Mouse (Mus musculus): ENCODE data around the gene Cit. TPM values are rescaled to one million over a fixed set of nuclear protein-coding genes. Genes with fewer than 3 reads are reported as not detected.

The Cit gene
- total RNA-seq, 2 experiments from 2014 or later = 0.19 to 0.43 TPM

DNA sequence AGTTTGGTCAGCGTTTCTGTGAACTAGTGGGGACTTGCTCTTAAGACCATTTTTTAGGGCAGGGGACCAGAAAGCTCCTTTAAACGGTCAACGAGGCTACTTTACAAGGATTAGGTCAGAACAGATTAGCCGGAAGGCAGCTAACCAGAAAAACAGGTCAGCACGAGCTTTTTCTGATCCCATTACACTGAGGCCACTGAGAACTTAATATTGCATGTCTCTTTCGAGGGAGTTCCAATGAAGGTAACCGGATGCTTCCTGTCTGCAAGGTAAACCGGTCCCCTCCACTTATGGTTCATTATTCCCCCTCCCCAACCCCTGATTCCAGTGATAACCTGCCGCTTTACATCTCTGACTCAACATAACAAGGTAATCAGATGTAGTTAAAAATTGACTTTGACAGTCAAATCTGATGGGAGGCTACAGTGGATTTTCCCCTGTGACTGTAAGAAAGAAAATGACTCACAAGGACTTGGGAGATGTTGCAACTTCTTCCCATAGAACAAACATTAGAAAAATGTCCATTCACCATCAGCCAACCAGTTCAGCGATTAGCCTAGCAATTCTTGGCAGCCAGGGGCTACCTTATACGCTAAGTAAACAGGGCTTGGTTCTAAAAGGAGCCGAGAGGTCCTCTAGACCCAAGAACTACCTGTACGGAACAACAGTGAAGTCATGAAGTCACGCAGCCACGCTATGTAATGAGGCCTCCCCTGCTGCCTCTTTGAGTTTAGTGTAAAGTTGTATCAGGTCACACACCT lies 164.2 kb downstream of the Cit start:
- DNase-seq (ENCODE audit: low spot score) = no peak

DNA sequence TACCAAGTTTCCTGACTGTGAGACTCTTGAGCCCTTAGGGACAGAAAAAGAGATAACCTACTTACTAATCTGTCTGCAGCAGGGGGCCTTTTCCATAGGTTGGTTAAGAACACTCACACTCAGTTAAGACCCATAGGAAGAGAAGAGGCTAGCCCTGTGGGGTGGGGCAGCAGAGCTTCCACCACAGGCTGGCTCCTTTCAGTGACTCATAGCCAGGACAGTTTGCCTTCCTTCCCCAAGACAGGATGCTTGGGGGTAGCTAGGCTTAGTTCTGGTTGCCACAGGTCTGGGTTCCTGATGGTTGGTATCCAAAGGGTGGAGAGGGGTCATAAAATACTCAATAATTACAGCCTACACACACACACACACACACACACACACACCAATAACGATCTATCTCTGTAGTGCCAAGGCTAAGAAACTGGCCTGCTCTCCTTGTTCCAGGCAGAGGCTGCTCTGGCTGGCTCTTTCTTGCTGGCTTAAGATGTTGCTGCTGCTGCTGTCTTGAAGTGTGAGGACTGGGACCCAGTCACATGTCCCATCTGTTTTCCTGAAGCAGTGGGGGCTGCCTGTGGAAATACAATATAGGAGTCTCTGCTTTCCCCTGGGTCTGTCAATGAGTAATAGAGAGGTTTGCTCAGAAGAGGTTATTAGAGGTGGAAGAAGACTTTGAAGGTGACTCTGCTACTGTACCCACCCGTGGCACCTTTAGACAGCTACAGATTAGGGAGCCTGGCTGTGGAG lies 165.0 kb downstream of the Cit start:
- DNase-seq (ENCODE audit: low spot score) = no peak

DNA sequence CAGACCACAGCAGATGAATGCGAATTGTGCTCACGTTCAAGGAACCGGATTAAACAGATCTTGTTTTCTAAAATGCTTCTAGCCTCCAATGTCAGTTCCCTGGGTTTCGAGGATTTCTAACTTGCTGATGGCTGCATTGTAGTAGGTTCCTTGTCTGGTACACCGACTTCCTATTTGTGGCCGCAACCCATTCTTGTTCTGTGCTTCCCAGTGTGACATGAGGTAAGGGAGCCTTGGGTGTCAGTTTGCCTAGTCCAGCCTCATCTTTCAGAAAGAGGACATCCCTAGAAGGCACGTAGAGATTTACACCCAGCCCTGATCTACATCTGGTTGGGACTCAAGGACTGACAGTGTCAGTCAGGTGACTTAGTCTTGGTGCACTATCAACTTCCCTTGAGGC lies 166.6 kb downstream of the Cit start:
- DNase-seq (ENCODE audit: low spot score) = no peak

GRCm38 (mm10) chr5:116012503-116012902 lies 167.4 kb downstream of the Cit start:
- no peak for DNase-seq (ENCODE audit: low spot score)

GRCm38 (mm10) chr5:116013821-116014220 lies 168.7 kb downstream of the Cit start:
- no peak for DNase-seq (ENCODE audit: low spot score)

GRCm38 (mm10) chr5:116014237-116014636 lies 169.2 kb downstream of the Cit start:
- DNase-seq (ENCODE audit: low spot score) = no peak

- no peak for DNase-seq (ENCODE audit: low spot score)
Observed at GRCm38 (mm10) chr5:116016542-116016941, 171.5 kb downstream of the Cit start.

DNA sequence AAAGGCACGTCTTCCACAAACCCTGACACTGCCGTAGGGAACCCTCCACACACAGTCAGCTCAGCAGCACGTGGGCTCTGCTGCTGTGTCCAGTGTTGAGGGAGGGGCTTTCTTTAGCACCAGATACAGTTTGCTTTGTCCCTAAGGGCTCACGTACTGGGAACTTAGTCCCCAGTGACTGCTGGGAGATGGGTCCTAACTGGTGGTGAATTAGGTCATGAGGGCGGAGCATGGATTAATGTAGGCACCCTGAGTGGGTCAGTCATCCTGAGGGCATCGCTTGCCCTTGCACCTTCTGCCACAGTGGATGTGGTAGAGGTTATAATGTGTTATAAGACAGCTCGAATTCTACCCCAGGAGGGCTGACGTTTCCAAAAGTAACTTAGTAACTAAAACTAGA lies 172.3 kb downstream of the Cit start:
- DNase-seq (ENCODE audit: low spot score) = no peak

DNA sequence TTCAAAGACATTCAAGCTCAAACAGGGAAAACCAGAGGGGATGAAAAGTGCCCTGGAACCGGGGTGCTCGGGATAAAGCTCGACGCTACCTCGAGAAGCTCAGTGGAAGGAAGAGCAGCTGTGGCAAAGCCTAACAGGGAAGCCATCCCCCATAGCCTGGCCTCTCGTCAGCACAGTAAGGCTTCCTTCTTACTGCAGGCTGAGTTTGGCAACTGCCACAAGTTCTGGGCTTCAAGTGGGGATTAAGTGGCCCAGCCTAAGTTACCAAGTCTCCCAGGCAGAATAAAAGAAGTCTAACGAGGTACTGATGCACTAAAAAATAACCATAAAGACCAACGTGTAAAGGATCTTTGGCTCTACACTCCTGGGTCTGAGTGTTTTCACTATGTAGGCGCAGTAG lies 173.1 kb downstream of the Cit start:
- no peak for DNase-seq (ENCODE audit: low spot score)

DNA sequence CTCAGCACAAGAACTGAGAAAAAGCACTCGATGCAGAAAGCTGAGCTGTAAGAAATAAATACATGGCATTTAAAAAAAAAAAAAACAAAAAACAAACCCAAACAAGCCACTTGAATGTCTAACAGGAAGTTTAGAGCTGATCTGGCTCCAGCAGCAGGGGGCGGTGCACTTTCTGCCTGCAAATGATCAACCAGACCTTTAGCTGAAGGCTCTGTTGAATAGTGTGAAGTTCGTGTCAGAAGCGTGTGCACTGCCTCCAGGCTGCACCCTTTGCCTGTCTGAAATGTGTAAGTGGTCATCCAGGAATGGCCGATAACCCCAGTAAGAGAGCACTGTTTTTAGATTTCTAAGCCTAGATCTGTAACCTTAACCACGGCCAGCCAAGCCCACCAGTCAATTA lies 173.7 kb downstream of the Cit start:
- DNase-seq (ENCODE audit: low spot score) = no peak

DNA sequence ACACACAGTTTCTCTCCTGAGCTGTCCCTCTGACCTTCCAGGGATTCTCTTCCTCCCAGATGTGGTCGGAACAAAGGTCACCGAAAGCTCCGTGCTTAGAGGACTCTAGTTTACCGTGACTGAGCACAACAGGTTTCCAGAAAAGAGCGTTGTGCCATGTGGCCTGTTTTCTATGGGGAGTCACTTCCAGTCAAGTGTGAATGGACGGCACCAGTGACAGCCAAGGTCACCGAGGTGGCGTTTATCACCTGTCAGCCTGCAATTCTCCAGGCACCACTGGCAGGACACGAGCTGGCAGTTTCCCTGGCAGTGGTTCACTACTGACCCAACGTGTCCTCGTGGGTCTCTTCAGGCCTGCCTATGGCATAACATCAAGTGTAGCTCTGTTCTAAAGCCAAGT lies 174.3 kb downstream of the Cit start:
- no peak for DNase-seq (ENCODE audit: low spot score)

DNA sequence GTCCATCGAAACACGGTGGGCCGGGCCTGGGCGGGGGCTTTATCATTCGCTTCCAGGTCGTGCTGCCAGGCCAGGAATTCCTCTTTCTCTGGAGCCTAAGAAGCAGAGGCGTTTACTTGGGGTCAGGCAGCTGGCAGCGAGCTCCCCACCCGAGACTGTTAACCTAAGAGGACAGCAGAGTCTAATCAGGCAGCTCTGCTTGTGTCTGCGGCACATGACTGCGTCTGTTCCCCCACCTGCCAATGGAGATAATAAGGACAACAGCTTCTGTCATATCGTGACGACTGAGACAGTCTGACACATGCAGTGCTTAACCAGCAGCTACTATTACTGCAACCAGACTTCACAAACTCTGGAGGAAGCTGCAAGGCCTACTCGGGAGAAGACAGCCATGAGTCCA lies 176.5 kb downstream of the Cit start:
- no peak for DNase-seq (ENCODE audit: low spot score)

GRCm38 (mm10) chr5:116022131-116022530 lies 177.1 kb downstream of the Cit start:
- DNase-seq (ENCODE audit: low spot score) = no peak

DNA sequence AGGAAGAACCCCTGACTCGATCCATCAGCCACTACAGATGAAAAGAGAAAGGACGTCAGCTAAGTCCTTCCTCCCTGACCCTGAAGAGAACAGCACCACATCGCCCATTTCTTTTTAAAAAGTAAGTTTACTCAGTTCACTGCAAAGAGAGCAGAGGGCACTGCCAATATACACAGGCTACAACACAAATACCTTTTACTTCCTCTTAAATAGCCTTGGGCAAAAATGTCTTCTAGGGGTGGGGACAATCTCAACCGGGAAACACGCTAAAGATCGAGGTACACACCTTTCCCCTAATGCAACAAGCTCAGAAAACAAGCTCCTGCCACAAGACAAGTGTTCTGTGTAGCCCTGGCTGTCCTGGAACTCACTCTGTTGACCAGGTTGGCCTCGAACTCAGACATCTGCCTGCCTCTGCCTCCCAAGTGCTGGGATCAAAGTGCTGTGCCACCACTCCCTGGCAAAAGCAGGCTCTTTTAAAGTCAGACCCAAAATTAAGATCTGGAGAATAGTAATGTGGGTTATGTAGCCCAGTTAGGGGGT lies 177.7 kb downstream of the Cit start:
- DNase-seq (ENCODE audit: low spot score) = no peak

DNA sequence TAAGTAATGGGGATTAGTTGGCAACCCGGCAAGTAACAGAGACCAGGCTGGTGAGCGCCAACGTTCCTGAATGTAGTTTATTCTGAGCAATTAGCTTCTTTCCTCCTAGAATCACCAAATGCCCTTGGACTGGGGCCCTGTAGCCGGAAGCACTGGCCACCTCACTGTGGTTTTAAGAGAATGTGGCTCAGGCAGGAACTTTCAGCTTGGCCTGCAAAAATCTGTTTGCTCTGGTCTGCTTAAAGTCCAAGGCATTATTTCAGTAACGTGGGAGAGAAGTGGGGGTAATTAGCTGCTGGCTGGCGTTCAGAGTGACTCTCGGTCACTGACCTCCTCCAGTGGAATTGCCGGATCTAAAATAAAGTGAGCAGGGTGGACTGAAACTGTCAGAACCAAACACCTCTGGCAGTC lies 178.2 kb downstream of the Cit start:
- DNase-seq (ENCODE audit: low spot score) = no peak

- DNase-seq (ENCODE audit: low spot score) = no peak
Observed at GRCm38 (mm10) chr5:116023821-116024284, 178.8 kb downstream of the Cit start.

DNA sequence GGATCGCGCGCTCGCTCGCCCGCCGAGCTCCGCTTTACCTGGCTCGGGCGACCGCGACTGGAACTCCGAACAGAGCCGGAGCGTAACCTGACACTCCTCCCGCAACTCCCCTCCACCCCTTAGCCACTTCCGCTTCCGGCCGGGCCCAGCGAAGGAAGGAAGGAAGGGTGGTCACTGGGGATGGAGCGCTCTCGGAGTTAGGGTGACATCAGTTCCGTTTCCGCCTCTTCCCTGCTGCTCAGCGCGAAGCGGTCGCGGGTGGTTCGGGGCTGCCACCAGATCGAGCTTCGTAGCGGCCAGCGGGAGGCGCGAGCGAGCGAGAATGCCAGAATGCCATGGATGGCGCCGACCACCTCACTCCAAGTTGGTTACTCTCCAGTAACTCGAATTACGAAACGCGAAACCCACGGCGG lies 179.3 kb downstream of the Cit start, which contains the start of gene Prkab1:
TSS of gene Prkab1 (minus strand) at position 182 of the 413 bp plus-strand sequence.
- peak; percentile 94 for DNase-seq (ENCODE audit: low spot score)

GRCm38 (mm10) chr5:116026107-116026506 lies 181.0 kb downstream of the Cit start:
- no peak for DNase-seq (ENCODE audit: low spot score)

DNA sequence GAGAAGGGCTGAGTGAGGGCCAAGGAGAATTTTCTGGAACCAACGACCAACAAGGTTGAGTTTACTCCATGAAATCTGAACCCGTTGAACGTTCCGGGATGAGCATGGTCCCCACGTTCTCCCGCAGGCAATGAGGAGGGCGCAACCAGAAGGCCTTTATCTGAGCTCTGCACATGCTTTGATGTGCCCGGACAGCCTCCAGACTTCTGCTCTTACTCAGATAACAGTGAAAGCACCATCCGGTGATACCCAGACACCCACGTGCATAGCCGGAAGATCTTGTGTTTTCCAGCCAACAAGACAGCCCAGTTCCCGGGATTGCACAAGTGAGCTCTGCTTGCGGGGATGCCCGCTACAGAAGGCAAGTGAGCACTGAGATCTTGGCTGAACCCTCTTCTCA lies 181.5 kb downstream of the Cit start:
- no peak for DNase-seq (ENCODE audit: low spot score)

- DNase-seq (ENCODE audit: low spot score) = no peak
Observed at GRCm38 (mm10) chr5:116029071-116029470, 184.0 kb downstream of the Cit start.

- DNase-seq (ENCODE audit: low spot score) = no peak
Observed at GRCm38 (mm10) chr5:116030566-116031189, 185.6 kb downstream of the Cit start.

- peak; percentile 69 for DNase-seq (ENCODE audit: low spot score)
Observed at GRCm38 (mm10) chr5:116031190-116031577, 186.1 kb downstream of the Cit start.
